Mouse (Mus musculus): Measurements from ENCODE around the gene Ttll7.

GRCm38 (mm10) chr3:146931190-146931589 is 79.0 kb downstream of the Ttll7 start:
- TF ChIP-seq CTCF (IDR thresholded peaks at IDR 0.05; ENCODE audit: borderline replicate concordance, control insufficient read depth, extremely low read depth, insufficient read depth, low read length, poor library complexity) = no peak
- no peak for TF ChIP-seq POLR2A (IDR thresholded peaks at IDR 0.05; ENCODE audit: control insufficient read depth, extremely low read depth, insufficient read depth, low read length, poor library complexity)

Data from thymus, adult 2 months (tissue).